Mouse (Mus musculus): ENCODE measurements around the gene Tox2.

The Tox2 gene

DNA sequence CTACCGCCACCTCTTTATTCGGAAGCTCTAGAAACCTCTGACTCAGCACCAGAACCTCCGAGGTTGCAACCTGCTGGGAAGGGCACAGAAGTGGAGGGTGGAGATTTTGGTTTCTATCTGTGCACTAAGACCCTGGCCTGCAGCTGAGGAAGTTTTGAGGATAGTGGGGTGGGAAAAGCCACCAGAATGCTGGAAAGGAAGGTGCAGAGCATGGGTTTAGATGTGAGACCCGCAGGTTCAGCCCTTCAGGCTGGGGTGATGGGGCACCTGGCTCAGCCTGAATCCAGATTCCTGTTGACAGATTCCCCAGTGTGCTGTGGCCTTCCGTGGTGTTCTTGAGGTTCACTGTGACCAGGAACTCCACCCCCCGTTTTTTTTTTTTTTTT lies 2.3 kb downstream of the Tox2 start:
- no peak for DNase-seq (ENCODE audit: low spot score)

DNA sequence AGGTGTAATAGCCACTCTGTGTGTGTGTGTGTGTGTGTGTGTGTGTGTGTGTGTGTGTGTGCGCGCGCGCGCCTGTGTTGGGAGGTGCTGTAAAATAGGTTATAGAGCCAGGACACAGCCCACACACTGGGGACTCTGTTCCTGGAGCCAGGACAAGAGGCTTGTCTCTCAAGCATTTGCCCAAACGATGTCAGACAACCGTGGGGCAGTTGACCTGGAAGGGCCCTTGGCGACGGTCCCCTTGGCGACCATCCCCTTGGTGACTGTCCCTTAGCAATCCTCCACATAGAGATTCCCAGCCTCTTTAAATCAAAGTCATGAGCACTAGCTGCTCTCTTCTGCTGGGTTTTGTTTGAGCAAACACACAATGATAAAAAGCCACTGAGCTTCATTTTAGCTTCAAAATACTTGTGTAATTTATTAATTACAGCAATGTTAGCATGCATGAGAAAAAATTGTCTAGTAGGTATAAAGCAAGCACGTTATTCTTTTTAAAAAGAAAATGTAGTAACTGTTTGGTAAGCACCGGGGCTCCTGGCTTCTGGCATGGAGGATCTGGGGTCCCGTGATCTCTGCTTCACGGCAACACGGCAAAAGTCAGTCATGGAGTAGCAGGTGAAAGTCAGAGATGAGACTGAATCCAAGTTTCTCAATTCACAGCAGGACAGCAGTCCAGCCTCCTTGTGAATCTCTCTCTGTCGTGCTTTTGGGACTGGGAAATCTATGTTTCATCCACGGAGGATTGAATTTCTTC lies 3.0 kb downstream of the Tox2 start:
- no peak for DNase-seq (ENCODE audit: low spot score)

DNA sequence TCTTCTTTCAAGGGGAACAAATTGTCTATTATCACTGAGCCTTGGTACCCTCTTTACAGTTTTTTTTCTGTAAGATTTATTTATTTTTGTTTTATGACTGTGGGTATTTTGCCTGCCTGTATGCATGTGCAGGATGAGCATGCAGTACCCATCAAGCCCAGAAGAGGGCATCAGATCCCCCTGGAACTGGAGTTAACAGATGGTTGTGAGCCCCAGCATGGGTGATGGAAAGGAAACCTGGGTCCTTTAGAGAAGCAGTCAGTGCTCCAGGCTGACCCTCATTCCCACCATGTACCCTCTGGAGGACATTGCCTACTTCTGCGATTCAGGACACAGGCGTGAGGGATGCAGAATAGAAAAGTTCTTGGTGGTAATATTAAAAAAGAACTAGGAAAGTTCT lies 4.4 kb downstream of the Tox2 start:
- DNase-seq (ENCODE audit: low spot score): peak; percentile 31

DNA sequence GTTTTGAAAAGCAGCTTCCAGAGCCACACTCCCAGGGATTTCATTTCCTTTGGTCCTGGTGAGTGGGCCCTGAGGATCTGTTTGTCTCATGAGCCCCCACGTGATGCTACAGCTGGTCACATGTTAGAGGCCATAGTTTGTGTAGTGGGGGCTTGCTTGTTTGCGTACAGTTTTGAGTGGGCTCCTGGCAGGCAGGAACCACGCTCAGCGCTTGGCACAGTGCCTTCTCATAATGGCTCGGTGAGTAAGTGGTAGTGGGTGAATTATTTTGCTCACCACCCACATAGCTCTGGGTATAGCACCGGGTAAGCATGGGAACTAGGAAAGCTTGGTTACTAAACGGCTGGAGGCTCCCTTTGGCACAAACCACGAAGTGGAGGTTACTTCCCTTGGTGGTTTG lies 6.2 kb downstream of the Tox2 start:
- DNase-seq (ENCODE audit: low spot score): no peak

DNA sequence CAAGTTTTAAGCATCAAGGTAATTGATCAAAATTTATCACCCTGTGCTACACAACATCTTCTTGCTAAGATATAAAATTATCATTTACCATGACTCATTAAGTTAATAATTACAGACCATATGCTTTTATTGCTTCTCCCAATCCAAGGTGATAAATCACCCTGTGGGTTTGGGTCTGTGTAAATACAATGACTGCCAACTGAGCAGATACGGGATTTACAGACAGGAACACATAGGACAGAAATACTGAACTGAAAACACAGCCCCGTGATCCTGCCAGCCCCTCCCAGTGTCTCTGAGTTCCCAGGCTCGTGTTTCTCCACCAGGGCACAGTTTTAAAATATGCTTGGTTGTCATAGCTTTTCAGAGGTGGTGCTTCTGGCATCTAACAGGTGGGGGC lies 10.2 kb downstream of the Tox2 start:
- DNase-seq (ENCODE audit: low spot score): no peak

GRCm38 (mm10) chr2:163218095-163218494 lies 15.2 kb downstream of the Tox2 start:
- no peak for DNase-seq (ENCODE audit: low spot score)

- DNase-seq (ENCODE audit: low spot score): no peak
Observed at GRCm38 (mm10) chr2:163218571-163218970, 15.6 kb downstream of the Tox2 start.

GRCm38 (mm10) chr2:163219447-163219846 lies 16.5 kb downstream of the Tox2 start:
- DNase-seq (ENCODE audit: low spot score): no peak

GRCm38 (mm10) chr2:163220706-163221105 lies 17.8 kb downstream of the Tox2 start:
- DNase-seq (ENCODE audit: low spot score): no peak

DNA sequence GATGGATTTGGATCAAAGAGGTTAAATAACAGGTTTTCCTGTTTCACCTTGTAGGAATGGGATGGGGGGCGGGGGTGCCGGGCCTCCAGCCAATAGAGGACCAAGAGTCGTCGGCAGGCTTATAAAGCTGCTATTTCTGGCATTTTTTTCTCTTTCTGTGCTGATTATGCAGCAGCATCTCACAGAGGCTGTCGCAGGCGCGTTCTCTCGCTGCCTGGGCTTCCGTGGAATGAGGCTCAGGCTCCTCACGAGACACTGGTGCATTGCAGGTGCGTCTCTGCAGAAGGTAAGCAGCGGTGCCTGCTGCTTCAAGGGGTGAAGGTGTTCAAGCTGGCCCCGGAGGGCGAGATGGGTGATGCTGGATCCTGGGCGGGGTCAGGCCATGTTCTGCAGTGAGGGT lies 22.4 kb downstream of the Tox2 start:
- DNase-seq (ENCODE audit: low spot score): no peak

DNA sequence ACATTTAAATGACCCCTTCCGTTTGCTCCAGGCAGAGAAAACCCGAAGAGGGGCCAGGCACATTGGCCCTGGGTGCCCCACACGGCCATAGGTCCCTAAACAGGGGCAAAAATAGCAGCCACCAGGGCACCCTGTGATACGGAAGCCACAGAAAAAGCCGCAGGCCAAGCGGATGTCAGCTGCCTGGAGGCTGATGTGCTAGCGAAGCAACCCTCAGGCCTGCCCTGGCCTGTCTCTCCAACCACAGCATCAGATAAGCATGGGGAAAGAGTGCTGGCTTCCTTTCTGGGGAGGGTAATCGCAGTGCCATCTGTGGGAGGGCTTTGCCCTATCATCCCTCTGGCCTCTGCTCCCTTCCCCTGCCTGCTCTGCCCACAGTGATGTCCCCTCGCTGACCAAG lies 26.1 kb downstream of the Tox2 start:
- no peak for DNase-seq (ENCODE audit: low spot score)

GRCm38 (mm10) chr2:163231781-163232534 lies 29.0 kb downstream of the Tox2 start:
- DNase-seq (ENCODE audit: low spot score): no peak

- no peak for DNase-seq (ENCODE audit: low spot score)
Observed at GRCm38 (mm10) chr2:163233666-163234065, 30.7 kb downstream of the Tox2 start.

DNA sequence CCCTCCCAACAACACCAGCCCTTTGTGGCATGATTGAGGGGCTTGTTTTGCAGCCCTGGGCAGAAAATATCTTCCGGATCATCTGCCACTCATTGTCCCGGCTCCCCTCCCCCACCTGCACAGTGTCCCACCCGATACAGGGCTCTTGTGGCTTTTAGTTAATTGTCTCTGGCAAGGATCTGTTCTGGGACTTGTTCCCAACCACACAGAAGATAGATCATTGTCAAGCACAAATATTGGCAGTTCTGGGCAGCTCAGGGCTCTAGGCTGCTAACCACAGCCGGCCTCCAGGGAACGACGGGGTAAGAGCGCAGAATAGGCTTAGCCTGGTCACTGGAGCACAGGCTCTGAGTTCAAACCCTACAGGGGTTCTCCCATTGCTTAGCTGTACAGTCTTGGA lies 33.1 kb downstream of the Tox2 start:
- DNase-seq (ENCODE audit: low spot score): no peak

DNA sequence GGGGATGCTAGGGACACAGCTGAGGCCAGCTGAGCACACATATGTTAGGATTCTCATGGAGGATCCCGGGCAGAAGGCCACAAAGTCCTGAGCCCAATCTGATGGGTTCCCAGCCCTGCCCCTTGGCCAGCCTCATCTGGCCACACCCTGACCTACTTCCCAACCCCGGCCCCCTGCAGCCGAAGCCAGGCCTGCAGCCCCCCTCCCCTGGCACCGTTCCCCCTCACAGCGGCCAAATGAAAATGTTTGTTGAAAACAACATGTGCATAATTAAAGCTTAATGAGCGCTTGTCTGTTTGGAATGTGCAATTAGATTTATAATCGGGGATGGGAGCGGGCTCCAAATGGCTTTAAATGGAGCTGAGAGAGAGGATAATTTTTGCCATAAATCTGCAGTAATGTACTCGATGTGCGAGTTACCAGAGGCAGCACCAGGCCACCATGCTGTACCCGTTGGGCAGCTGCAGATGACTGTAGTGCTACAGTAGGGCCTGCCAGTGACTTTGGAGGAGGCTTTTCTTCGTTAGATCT lies 35.1 kb downstream of the Tox2 start:
- no peak for DNase-seq (ENCODE audit: low spot score)

DNA sequence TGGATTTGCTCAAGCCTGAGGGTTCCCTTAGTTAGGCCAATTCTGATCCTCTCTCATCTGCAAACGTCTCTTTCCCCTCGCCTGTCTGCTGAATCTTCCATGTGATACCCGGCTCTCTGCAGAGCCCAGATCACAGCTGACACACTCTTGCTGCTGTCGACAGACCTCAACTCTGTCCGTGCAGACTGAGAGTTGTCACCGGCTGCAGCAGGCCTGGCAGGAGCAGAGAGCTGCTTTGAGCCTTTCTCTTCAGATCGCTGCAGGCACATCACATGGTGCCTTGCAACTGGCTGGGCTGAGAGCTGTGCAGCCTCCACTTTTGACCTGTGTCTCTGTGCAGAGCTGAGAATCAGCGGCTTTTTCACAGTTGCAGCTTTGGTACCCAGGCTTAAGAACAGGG lies 37.0 kb downstream of the Tox2 start:
- DNase-seq (ENCODE audit: low spot score): no peak

- no peak for DNase-seq (ENCODE audit: low spot score)
Observed at GRCm38 (mm10) chr2:163241867-163242266, 38.9 kb downstream of the Tox2 start.

- no peak for DNase-seq (ENCODE audit: low spot score)
Observed at GRCm38 (mm10) chr2:163243917-163244852, 41.3 kb downstream of the Tox2 start.

GRCm38 (mm10) chr2:163248912-163249311 lies 46.0 kb downstream of the Tox2 start:
- DNase-seq (ENCODE audit: low spot score): no peak

- DNase-seq (ENCODE audit: low spot score): no peak
Observed at GRCm38 (mm10) chr2:163252645-163253044, 49.7 kb downstream of the Tox2 start.

DNA sequence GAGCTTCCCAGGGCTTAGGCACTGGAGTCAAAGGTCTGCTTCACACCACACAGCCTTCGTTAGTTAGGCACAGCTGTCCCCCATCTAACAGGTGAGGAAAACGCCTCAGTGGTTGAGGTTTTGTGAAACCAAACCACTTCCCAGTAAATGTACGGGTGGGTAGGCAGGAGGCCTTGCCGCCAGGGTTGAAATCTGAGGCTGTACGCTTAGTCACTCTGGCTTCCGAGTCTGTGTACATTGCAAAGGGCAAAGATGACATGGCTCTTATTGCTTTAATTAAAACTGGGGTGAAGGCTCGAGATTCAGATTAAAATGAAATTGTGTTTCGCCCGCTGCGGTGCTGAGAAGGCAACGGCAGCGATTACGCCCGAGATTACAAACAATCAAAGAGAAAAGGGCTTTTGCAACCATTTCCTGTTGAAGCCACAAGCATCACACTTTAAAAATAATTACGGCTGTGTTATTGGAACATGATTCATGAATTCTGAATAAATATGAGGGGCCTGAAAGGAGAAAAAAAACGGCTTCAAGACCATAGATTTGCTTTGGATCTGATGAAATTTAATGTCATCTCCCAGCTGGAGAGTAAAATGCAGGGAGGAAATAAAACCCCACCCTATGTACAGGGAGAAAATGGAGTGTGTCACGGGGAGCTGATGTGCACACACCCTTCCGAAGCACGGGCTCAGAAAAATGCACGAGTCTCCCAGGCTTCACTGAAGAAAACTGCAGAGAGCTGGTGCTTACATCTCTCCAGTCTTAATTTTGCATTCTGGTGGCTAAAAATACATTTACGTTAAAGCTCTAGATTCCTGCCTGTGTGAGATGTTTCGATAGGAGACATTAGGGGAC lies 50.5 kb downstream of the Tox2 start:
- DNase-seq (ENCODE audit: low spot score): no peak

All from testis, postnatal 14 days (tissue).